In genomic region chr13:24453737-24454136, GRCm38 (mm10) we compare ENCODE assay signal across 23 mouse cellular contexts.
A peak's percentile ranks its signal among the peaks of the same experiment; 100 is the strongest.
DNase-seq lines count a peak whose midpoint lies in the region; ATAC-seq and TF ChIP-seq lines count a peak whose summit lies in the region.
"Had no signal": no experiment of that assay in that cellular context is flagged by ENCODE, and none has a peak within 500 bp of the region (broad histone marks: within the 10 kb centered on the region; RNA-seq: fewer than 3 reads in every experiment).

No protein-coding gene starts in this region.

- no peaks in the 10 kb centered on the region; the same call in 1 of the 2 replicates for H3K36me3 ChIP-seq in kidney, adult 2 months (ENCODE audit: control insufficient read depth, insufficient read depth, low read length)
- H3K36me3 ChIP-seq: embryonic facial prominence, embryonic 13.5 days; heart, embryonic 13.5 days; hindbrain, embryonic 12.5 days had no signal

- TF ChIP-seq POLR2A in kidney, adult 2 months (IDR thresholded peaks at IDR 0.05; ENCODE audit: low read depth, low read length), result no peak

- H3K4me1 ChIP-seq in kidney, adult 2 months (ENCODE audit: control insufficient read depth, insufficient read depth, low read length), result no peaks in the 10 kb centered on the region
- H3K4me1 ChIP-seq: embryonic facial prominence, embryonic 13.5 days; forebrain, embryonic 13.5 days; hindbrain, embryonic 12.5 days had no signal

- H3K27ac ChIP-seq in kidney, adult 2 months (ENCODE audit: insufficient read depth, low read depth, low read length), result no peak overlapping the region
- H3K27ac ChIP-seq: embryonic facial prominence, embryonic 13.5 days; forebrain, embryonic 13.5 days; heart, embryonic 13.5 days; hindbrain, embryonic 12.5 days had no signal

- WGBS in kidney, adult 2 months, result 93% methylated on average over 5 of the region's 5 CpGs

- ATAC-seq in frontal cortex, adult (ENCODE audit: low TSS enrichment), result peak; percentile 82
- ATAC-seq: activated CD4-positive, CD25-positive, alpha-beta regulatory T cell, adult 4 months; forebrain, embryonic 13.5 days; forebrain, postnatal 0 days; hindbrain, embryonic 16.5 days; inflammation-experienced regulatory T-cells, adult 6 months; Patski had no signal

- H3K27me3 ChIP-seq in kidney, adult 2 months (replicated peaks; ENCODE audit: control insufficient read depth, insufficient read depth, low read length), result no peaks in the 10 kb centered on the region
- H3K27me3 ChIP-seq: embryonic facial prominence, embryonic 13.5 days; forebrain, embryonic 13.5 days; heart, embryonic 13.5 days; hindbrain, embryonic 12.5 days; Patski had no signal

- intact Hi-C loops in left cerebral cortex, postnatal 25 days (cut with DNase I), result no loop called here

- no peak for DNase-seq in frontal cortex, postnatal 10 days (ENCODE audit: low spot score in 2 of 2)
- DNase-seq in left cerebral cortex, postnatal 25 days (ENCODE audit: low spot score in 2 of 2), result peak; percentile 24 to 68
- no peak for DNase-seq in left cerebral cortex, adult 11 months (ENCODE audit: low spot score)
- DNase-seq in 3134 (ENCODE audit: extremely low read depth, insufficient read length, low spot score) (peak; percentile 9), 3T3-L1 (ENCODE audit: low read depth, low spot score) (peak; percentile 42)
- no peak for DNase-seq in kidney, adult 2 months
- DNase-seq in embryo, embryonic 10.5 days (ENCODE audit: low spot score), result no peak
- DNase-seq: cerebellum, adult 11-12 months; cerebellum, adult 9-10 months; cerebellum, postnatal 25 days; forebrain, postnatal 0 days; gastrocnemius, postnatal 14 days; heart, postnatal 4 days; kidney, adult 18-20 months had no signal

- no peak for TF ChIP-seq CTCF in kidney, adult 2 months (conservative IDR thresholded peaks at IDR 0.05; ENCODE audit: insufficient read depth, insufficient read length, low read depth, low read length)

- no peak overlapping the region for H3K4me3 ChIP-seq in kidney, adult 2 months (ENCODE audit: insufficient read depth, low read depth, low read length)
- H3K4me3 ChIP-seq: embryonic facial prominence, embryonic 13.5 days; forebrain, embryonic 13.5 days; heart, embryonic 13.5 days; hindbrain, embryonic 12.5 days had no signal

Comparison
In these comparisons a context has a peak if more than half of its experiments do, and no peak if none do; other contexts are left out.
1. DNase-seq: peak in left cerebral cortex, postnatal 25 days (2 of 2), 3134 (single experiment) and 3T3-L1 (single experiment); none in frontal cortex, postnatal 10 days (0 of 2), left cerebral cortex, adult 11 months (single experiment), kidney, adult 2 months (single experiment) and embryo, embryonic 10.5 days (single experiment).